Mouse (Mus musculus): Measurements from ENCODE around the gene Kbtbd7. TPM values are rescaled to one million over a fixed set of nuclear protein-coding genes. Genes with fewer than 3 reads are reported as not detected.

Kbtbd7 gene
- polyA plus RNA-seq, 1 experiment from 2014 or later = 9.2 TPM

GRCm38 (mm10) chr14:79465623-79466022 lies 39.3 kb downstream of the Kbtbd7 start:
- Histone ChIP-seq H3K4me3 (no peak overlapping the region), H3K27ac (no peak overlapping the region), H3K4me1 (no peaks in the 10 kb centered on the region), H3K36me3 (peaks cover 84% of the 10 kb centered on the region), H3K27me3 (ENCODE audit: insufficient read depth, poor library complexity, severe bottlenecking) (no peaks in the 10 kb centered on the region), H3K9me3 (no peaks in the 10 kb centered on the region)
- 83% methylated on average over 1 of the region's 1 CpGs for WGBS
- DNase-seq (ENCODE audit: low spot score) = no peak

GRCm38 (mm10) chr14:79467621-79468020 lies 41.3 kb downstream of the Kbtbd7 start:
- Histone ChIP-seq H3K4me3 (no peak overlapping the region), H3K27me3 (ENCODE audit: insufficient read depth, poor library complexity, severe bottlenecking) (no peaks in the 10 kb centered on the region), H3K36me3 (peaks cover 85% of the 10 kb centered on the region), H3K27ac (no peak overlapping the region), H3K4me1 (no peaks in the 10 kb centered on the region), H3K9me3 (no peaks in the 10 kb centered on the region)
- DNase-seq (ENCODE audit: low spot score) = no peak
- 23% methylated on average over 3 of the region's 3 CpGs for WGBS

- Histone ChIP-seq H3K27me3 (ENCODE audit: insufficient read depth, poor library complexity, severe bottlenecking) (no peaks in the 10 kb centered on the region), H3K4me1 (no peaks in the 10 kb centered on the region), H3K4me3 (no peak overlapping the region), H3K9me3 (no peaks in the 10 kb centered on the region), H3K36me3 (peaks cover 89% of the 10 kb centered on the region), H3K27ac (no peak overlapping the region)
- no peak for DNase-seq (ENCODE audit: low spot score)
- WGBS = 94% methylated on average over 2 of the region's 2 CpGs
These were observed 47.1 kb downstream of the Kbtbd7 start for GRCm38 (mm10) chr14:79473384-79473783.

Other genes with a start within 250 kb of the Kbtbd7 start
- gene Zfp957, start 179.1 kb upstream of the Kbtbd7 start, polyA plus RNA-seq (2016; fragmentation: Nextera tagmentation; extraction: Ambion mirVana) = 0.06 TPM in 1 of 2 replicates, not detected in the other
- 16.0 and 17.0 TPM in 2 replicates for gene Rgcc, start 124.9 kb upstream of the Kbtbd7 start, polyA plus RNA-seq (2016; fragmentation: Nextera tagmentation; extraction: Ambion mirVana)
- 27.1 and 30.2 TPM in 2 replicates for gene Naa16, start 35.7 kb upstream of the Kbtbd7 start, polyA plus RNA-seq (2016; fragmentation: Nextera tagmentation; extraction: Ambion mirVana)
- 9.1 and 9.4 TPM in 2 replicates for gene Mtrf1, start 28.7 kb upstream of the Kbtbd7 start, polyA plus RNA-seq (2016; fragmentation: Nextera tagmentation; extraction: Ambion mirVana)
- 2.9 and 3.8 TPM in 2 replicates for gene Kbtbd6, start 25.3 kb downstream of the Kbtbd7 start, polyA plus RNA-seq (2016; fragmentation: Nextera tagmentation; extraction: Ambion mirVana)
- gene Elf1, start 54.7 kb downstream of the Kbtbd7 start, polyA plus RNA-seq (2016; fragmentation: Nextera tagmentation; extraction: Ambion mirVana) = 7.4 and 7.5 TPM in 2 replicates
- 28.4 and 33.6 TPM in 2 replicates for gene Wbp4, start 55.0 kb downstream of the Kbtbd7 start, polyA plus RNA-seq (2016; fragmentation: Nextera tagmentation; extraction: Ambion mirVana)
- gene Sugt1, start 161.2 kb downstream of the Kbtbd7 start, polyA plus RNA-seq (2016; fragmentation: Nextera tagmentation; extraction: Ambion mirVana) = 106 and 123 TPM in 2 replicates
- gene Cnmd, start 235.7 kb downstream of the Kbtbd7 start, polyA plus RNA-seq (2016; fragmentation: Nextera tagmentation; extraction: Ambion mirVana) = 1.7 and 2.9 TPM in 2 replicates